Mouse (Mus musculus): ENCODE measurements around the gene Gm10282.

DNA sequence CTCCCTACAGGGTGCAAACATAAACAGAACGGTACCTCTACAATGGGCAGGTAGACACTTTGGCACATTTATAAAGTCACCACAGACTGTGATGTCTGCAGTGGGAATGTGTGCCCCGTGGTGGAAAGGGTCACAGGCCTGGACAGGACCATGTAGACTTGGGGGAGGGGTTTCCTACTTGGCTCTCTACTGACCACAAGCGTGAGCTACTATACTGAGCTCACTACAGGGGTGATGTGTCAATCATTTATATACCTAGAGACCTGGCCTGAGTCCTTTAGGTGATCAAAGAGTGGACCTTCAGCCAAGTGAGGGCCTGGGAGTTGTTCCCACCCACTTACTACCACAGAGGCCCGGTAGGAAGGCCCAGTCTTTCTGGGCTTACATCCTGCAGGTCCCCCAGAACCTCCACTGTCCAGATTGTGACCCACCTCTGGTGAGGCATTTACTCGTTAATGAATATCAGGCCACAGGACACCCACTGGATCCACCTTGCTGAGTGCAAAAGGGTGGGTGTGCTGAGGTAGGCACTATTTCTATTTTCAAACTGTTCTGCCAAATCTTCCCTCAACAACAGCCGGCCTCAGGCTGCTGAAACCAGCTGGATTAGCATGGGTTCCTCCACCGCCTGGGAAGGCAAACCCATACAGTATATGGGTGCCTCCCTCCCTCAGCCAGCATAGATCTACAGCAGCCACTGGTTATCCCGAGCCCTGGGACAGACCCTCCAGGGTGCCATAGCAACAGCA lies 48.1 kb upstream of the Gm10282 start:
- TF ChIP-seq CTCF (IDR thresholded peaks at IDR 0.05; ENCODE audit: borderline replicate concordance, insufficient read depth, low read depth, low read length) (no peak), POLR2A (IDR thresholded peaks at IDR 0.05; ENCODE audit: borderline replicate concordance, insufficient read depth, low read length) (no peak)

Measured in cerebellum, adult 2 months (tissue).